Mouse (Mus musculus) ES-Bruce4 (cell line): ENCODE results near the gene Abcb5. TPM values are rescaled to one million over a fixed set of nuclear protein-coding genes. Genes with fewer than 3 reads are reported as not detected.
"Not testable (repeated sequence)": the region's sequence is repeated elsewhere in the genome, so short reads cannot be mapped to it uniquely, and the experiment has no call there.

ENCODE experiments used
- H3K27ac ChIP-seq: 2 replicates; pipeline ENCODE4 v1.5.1; 2012; ENCODE audit warnings: low read length, inconsistent platforms; ENCODE audit not compliant: insufficient read depth
- H3K27me3 ChIP-seq: 2 replicates; pipeline ENCODE4 v1.6.1; 2012; ENCODE audit warnings: mild to moderate bottlenecking, low read length, inconsistent platforms; ENCODE audit not compliant: control insufficient read depth, poor library complexity, insufficient read depth, severe bottlenecking
- H3K36me3 ChIP-seq: 2 replicates; pipeline ENCODE4 v1.6.1; 2012; ENCODE audit warnings: inconsistent platforms, mild to moderate bottlenecking, low read length, moderate library complexity; ENCODE audit not compliant: control insufficient read depth, poor library complexity, insufficient read depth, severe bottlenecking
- H3K4me1 ChIP-seq: one replicate; pipeline ENCODE4 v1.8.1; 2011; ENCODE audit warnings: low read length; ENCODE audit not compliant: control insufficient read depth, insufficient read depth
- H3K4me3 ChIP-seq: 2 replicates; pipeline ENCODE4 v1.5.1; 2011; ENCODE audit warnings: low read depth, mild to moderate bottlenecking, low read length
- H3K9ac ChIP-seq: 2 replicates; pipeline ENCODE4 v1.6.1; 2012; ENCODE audit warnings: low read depth, mild to moderate bottlenecking, inconsistent platforms; ENCODE audit not compliant: poor library complexity, severe bottlenecking
- H3K9me3 ChIP-seq: replicated peaks from 2 replicates; pipeline ENCODE4 v1.6.1; 2012; ENCODE audit warnings: mild to moderate bottlenecking, low read length, inconsistent platforms; ENCODE audit not compliant: control insufficient read depth, poor library complexity, insufficient read depth, severe bottlenecking
- CTCF ChIP-seq: IDR thresholded peaks from one replicate; pipeline ENCODE4 v1.8.1; 2011; ENCODE audit warnings: low read depth, low read length
- EP300 ChIP-seq: IDR thresholded peaks from 2 replicates; pipeline ENCODE4 v1.6.1; 2011; ENCODE audit warnings: low read depth, low read length; ENCODE audit not compliant: insufficient read depth
- POLR2A ChIP-seq: IDR thresholded peaks from one replicate; pipeline ENCODE4 v1.8.1; 2011; ENCODE audit warnings: low read length; ENCODE audit not compliant: insufficient read depth
- polyA plus RNA-seq: library from polyadenylated mRNA; stranded (reverse); fragments of >200 nt; gene quantifications from 2 replicates; pipeline ENCODE4 v1.2.4, GENCODE M21; 2011; ENCODE audit warnings: low read depth; ENCODE audit not compliant: missing spikeins, insufficient read depth, insufficient read length

The Abcb5 gene
- polyA plus RNA-seq, 1 experiment: not detected

GRCm38 (mm10) chr12:118926813-118927281 is 39.4 kb downstream of the Abcb5 start:
- TF ChIP-seq POLR2A (no peak), EP300 (no peak), CTCF (no peak)
- H3K36me3 ChIP-seq: no peaks in the 10 kb centered on the region
- H3K4me1 ChIP-seq: no peaks in the 10 kb centered on the region
- no peak overlapping the region for H3K27ac ChIP-seq
- no peak overlapping the region for H3K9ac ChIP-seq
- no peaks in the 10 kb centered on the region for H3K9me3 ChIP-seq
- H3K27me3 ChIP-seq: no peaks in the 10 kb centered on the region
- no peak overlapping the region for H3K4me3 ChIP-seq

DNA sequence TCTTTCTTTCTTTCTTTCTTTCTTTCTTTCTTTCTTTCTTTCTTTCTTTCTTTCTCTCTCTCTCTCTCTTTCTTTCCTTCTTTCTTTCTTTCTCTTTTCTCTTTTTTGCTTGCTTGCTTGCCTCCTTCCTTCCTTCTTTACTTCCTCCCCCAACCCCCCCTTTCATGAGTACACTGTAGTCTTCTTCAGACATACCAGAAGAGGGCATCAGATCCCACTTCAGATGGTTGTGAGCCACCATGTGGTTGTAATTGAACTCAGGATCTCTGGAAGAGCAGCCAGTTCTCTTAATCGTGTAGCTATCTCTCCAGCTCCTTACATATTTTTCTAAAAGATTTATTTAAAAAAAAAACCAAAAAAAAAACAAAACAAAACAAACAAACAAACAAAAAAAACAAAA is 42.3 kb downstream of the Abcb5 start:
- not testable (repeated sequence) for H3K4me1 ChIP-seq, H3K9me3 ChIP-seq, H3K9ac ChIP-seq, H3K27me3 ChIP-seq, H3K4me3 ChIP-seq, H3K27ac ChIP-seq, H3K36me3 ChIP-seq

GRCm38 (mm10) chr12:118917771-118918170 is 48.5 kb downstream of the Abcb5 start:
- Histone ChIP-seq H3K9me3 (no peaks in the 10 kb centered on the region), H3K27me3 (no peaks in the 10 kb centered on the region; the same call in 1 of the 2 replicates), H3K4me1 (no peaks in the 10 kb centered on the region), H3K4me3 (no peak overlapping the region), H3K27ac (no peak overlapping the region), H3K9ac (no peak overlapping the region), H3K36me3 (no peaks in the 10 kb centered on the region)
- TF ChIP-seq CTCF: no peak
- TF ChIP-seq POLR2A: no peak
- no peak for TF ChIP-seq EP300

GRCm38 (mm10) chr12:118910360-118910759 is 55.9 kb downstream of the Abcb5 start:
- H3K4me1 ChIP-seq: no peaks in the 10 kb centered on the region
- H3K9me3 ChIP-seq: no peaks in the 10 kb centered on the region
- TF ChIP-seq CTCF: no peak
- TF ChIP-seq POLR2A: no peak
- TF ChIP-seq EP300: no peak
- no peak overlapping the region for H3K9ac ChIP-seq
- H3K4me3 ChIP-seq: no peak overlapping the region
- no peak overlapping the region for H3K27ac ChIP-seq
- H3K27me3 ChIP-seq: no peaks in the 10 kb centered on the region
- no peaks in the 10 kb centered on the region for H3K36me3 ChIP-seq

GRCm38 (mm10) chr12:118902249-118902648 is 64.0 kb downstream of the Abcb5 start:
- H3K9ac ChIP-seq: no peak overlapping the region
- no peak overlapping the region for H3K27ac ChIP-seq
- no peaks in the 10 kb centered on the region for H3K36me3 ChIP-seq
- H3K27me3 ChIP-seq: no peaks in the 10 kb centered on the region
- no peaks in the 10 kb centered on the region for H3K4me1 ChIP-seq
- H3K4me3 ChIP-seq: no peak overlapping the region
- no peaks in the 10 kb centered on the region for H3K9me3 ChIP-seq
- TF ChIP-seq EP300 (no peak), POLR2A (no peak), CTCF (no peak)

DNA sequence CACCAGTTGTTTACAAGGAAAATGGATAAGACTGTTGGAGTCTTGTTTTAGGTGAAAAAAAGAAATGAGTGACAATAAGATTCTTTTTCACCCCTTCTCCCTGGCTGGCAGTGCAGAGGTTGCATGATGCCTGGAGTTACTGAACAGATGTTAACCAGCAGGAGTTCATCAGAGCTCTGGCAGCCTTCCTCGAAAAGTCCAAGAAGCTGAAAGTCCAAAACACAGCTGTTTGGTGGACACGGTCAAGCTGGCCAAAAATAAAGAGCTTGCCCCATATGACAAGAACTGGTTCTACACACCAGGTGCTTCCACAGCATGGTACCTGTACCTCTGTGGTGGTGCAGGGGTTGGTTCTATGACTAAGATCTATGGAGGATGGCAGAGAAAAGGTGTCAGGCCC is 78.3 kb downstream of the Abcb5 start:
- H3K9me3 ChIP-seq: no peaks in the 10 kb centered on the region

More for the DNA sequence above, 78.3 kb downstream of the Abcb5 start:
- Histone ChIP-seq H3K27me3 (no peaks in the 10 kb centered on the region), H3K36me3 (no peaks in the 10 kb centered on the region), H3K27ac (no peak overlapping the region), H3K4me3 (no peak overlapping the region), H3K4me1 (no peaks in the 10 kb centered on the region), H3K9ac (no peak overlapping the region)
- TF ChIP-seq POLR2A (no peak), EP300 (no peak), CTCF (no peak)
